In the genomic region with DNA sequence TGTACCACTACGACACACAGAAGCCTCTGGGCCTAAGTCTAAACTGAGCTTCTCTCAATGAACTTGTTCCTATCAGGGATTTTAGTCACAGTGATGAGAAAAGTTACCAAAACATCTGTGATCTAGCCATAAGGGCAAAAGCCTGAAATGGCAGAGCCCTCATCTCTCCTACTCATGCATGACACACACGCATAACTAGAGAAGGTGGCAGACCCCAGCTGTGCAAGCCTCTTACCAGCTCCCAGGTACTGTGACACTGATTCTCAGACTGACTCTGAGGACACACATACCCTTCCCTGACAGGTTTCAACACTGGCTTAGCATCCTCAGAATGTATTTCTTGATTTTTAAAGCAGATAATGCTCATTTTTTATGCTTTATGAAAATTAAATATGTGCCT, we compare ENCODE assay signal across 26 mouse cellular contexts.
DNase-seq lines count a peak whose midpoint lies in the region.
"Had no signal": no experiment of that assay in that cellular context is flagged by ENCODE, and none has a peak within 500 bp of the region (broad histone marks: within the 10 kb centered on the region; RNA-seq: fewer than 3 reads in every experiment).

No protein-coding gene starts in this region.

- intact Hi-C loops in heart, postnatal 36 days (cut with DNase I) = no loop called here

- 77% methylated on average over 2 of the region's 2 CpGs for WGBS in heart, embryonic 10.5 days

- no peaks in the 10 kb centered on the region for H3K27me3 ChIP-seq in heart, embryonic 10.5 days (ENCODE audit: insufficient read depth, poor library complexity, severe bottlenecking)
- H3K27me3 ChIP-seq: embryonic facial prominence, embryonic 13.5 days; forebrain, embryonic 12.5 days; forebrain, embryonic 15.5 days; heart, embryonic 12.5 days; heart, embryonic 15.5 days; hindbrain, embryonic 12.5 days; hindbrain, embryonic 15.5 days had no signal

- DNase-seq in heart, embryonic 10.5 days (ENCODE audit: low spot score) = peak; percentile 22
- no peak for DNase-seq in heart, postnatal 36 days
- peak; percentile 45 for DNase-seq in thymus, postnatal 0 days (ENCODE audit: low spot score)
- peak; percentile 56 for DNase-seq in thymus, postnatal 25 days
- DNase-seq in ovary, postnatal 10 days (ENCODE audit: low spot score) = no peak
- no peak for DNase-seq in layer of hippocampus, adult 11-12 months (ENCODE audit: low spot score)
- DNase-seq: adrenal gland, adult 8-10 months; adrenal gland, postnatal 25 days; B cell, adult 2 months; cerebellum, adult 11-12 months; cerebellum, adult 8-10 months; cerebellum, postnatal 10 days; cerebellum, postnatal 36 days; embryo, embryonic 11 days; gastrocnemius, postnatal 10 days; gastrocnemius, postnatal 36 days; heart, postnatal 10 days had no signal

- no peaks in the 10 kb centered on the region for H3K4me1 ChIP-seq in heart, embryonic 10.5 days
- H3K4me1 ChIP-seq: embryonic facial prominence, embryonic 10.5 days; forebrain, embryonic 12.5 days; forebrain, embryonic 15.5 days; heart, embryonic 12.5 days; heart, embryonic 15.5 days; hindbrain, embryonic 12.5 days; hindbrain, embryonic 15.5 days had no signal

- H3K27ac ChIP-seq in heart, embryonic 10.5 days = no peak overlapping the region
- H3K27ac ChIP-seq: embryonic facial prominence, embryonic 10.5 days; embryonic facial prominence, embryonic 13.5 days; forebrain, embryonic 12.5 days; forebrain, embryonic 15.5 days; heart, embryonic 15.5 days; hindbrain, embryonic 12.5 days; hindbrain, embryonic 15.5 days had no signal

- no peak overlapping the region for H3K4me3 ChIP-seq in heart, embryonic 10.5 days
- H3K4me3 ChIP-seq: embryonic facial prominence, embryonic 10.5 days; embryonic facial prominence, embryonic 13.5 days; erythroblast, embryonic 14.5 days; forebrain, embryonic 12.5 days; forebrain, embryonic 15.5 days; heart, embryonic 12.5 days; heart, embryonic 15.5 days; hindbrain, embryonic 12.5 days; hindbrain, embryonic 15.5 days had no signal

- H3K9me3 ChIP-seq in heart, embryonic 10.5 days = no peaks in the 10 kb centered on the region
- H3K9me3 ChIP-seq: embryonic facial prominence, embryonic 10.5 days; embryonic facial prominence, embryonic 13.5 days; forebrain, embryonic 12.5 days; forebrain, embryonic 15.5 days; heart, embryonic 12.5 days; heart, embryonic 15.5 days; hindbrain, embryonic 12.5 days; hindbrain, embryonic 15.5 days had no signal

- H3K36me3 ChIP-seq in heart, embryonic 10.5 days = no peaks in the 10 kb centered on the region
- H3K36me3 ChIP-seq: embryonic facial prominence, embryonic 10.5 days; embryonic facial prominence, embryonic 13.5 days; forebrain, embryonic 12.5 days; forebrain, embryonic 15.5 days; heart, embryonic 12.5 days; heart, embryonic 15.5 days; hindbrain, embryonic 12.5 days; hindbrain, embryonic 15.5 days had no signal

Comparison
In these comparisons a context has a peak if more than half of its experiments do, and no peak if none do; other contexts are left out.
1. DNase-seq: peak in heart, embryonic 10.5 days (single experiment), thymus, postnatal 0 days (single experiment) and thymus, postnatal 25 days (single experiment); none in heart, postnatal 36 days (0 of 2), ovary, postnatal 10 days (single experiment) and layer of hippocampus, adult 11-12 months (single experiment).